Mouse (Mus musculus) midbrain, embryonic 16.5 days (tissue): Measurements from ENCODE around the gene Fbxw5. TPM values are rescaled to one million over a fixed set of nuclear protein-coding genes. Genes with fewer than 3 reads are reported as not detected.
"Not testable (repeated sequence)": the region's sequence is repeated elsewhere in the genome, so short reads cannot be mapped to it uniquely, and the experiment has no call there.

Source experiments
- ATAC-seq: fragments of 200-750 bp; cut with Nextera tagmentation; 2 replicates; pipeline ENCODE4 v1.8.0; 2017; ENCODE audit warnings: moderate TSS enrichment
- H3K27ac ChIP-seq: fragments of 300-500 bp; sonication (generic); 2 replicates; pipeline ENCODE4 v1.5.1; 2014; ENCODE audit warnings: mild to moderate bottlenecking, low read length, mixed read lengths
- H3K27me3 ChIP-seq: fragments of 300-500 bp; sonication (generic); 2 replicates; pipeline ENCODE4 v1.6.1; 2014; ENCODE audit warnings: low read depth, low read length, mixed read lengths; ENCODE audit not compliant: control insufficient read depth, insufficient read depth
- H3K36me3 ChIP-seq: fragments of 300-500 bp; sonication (generic); 2 replicates; pipeline ENCODE4 v1.6.1; 2014; ENCODE audit warnings: mild to moderate bottlenecking, low read length, moderate library complexity, mixed read lengths; ENCODE audit not compliant: control insufficient read depth, insufficient read depth
- H3K4me1 ChIP-seq: fragments of 300-500 bp; sonication (generic); 2 replicates; pipeline ENCODE4 v1.6.1; 2014; ENCODE audit warnings: mild to moderate bottlenecking, low read length, mixed read lengths; ENCODE audit not compliant: control insufficient read depth, insufficient read depth
- H3K4me2 ChIP-seq: fragments of 300-500 bp; sonication (generic); 2 replicates; pipeline ENCODE4 v1.6.1; 2014; ENCODE audit warnings: mild to moderate bottlenecking, low read length, mixed read lengths
- H3K4me3 ChIP-seq: fragments of 300-500 bp; sonication (generic); 2 replicates; pipeline ENCODE4 v1.5.1; 2014; ENCODE audit warnings: low read depth, mild to moderate bottlenecking, low read length, moderate library complexity, mixed read lengths
- H3K9ac ChIP-seq: fragments of 300-500 bp; sonication (generic); 2 replicates; pipeline ENCODE4 v1.6.1; 2014; ENCODE audit warnings: low read depth, low read length, mixed read lengths
- H3K9me3 ChIP-seq: fragments of 300-500 bp; sonication (generic); replicated peaks from 2 replicates; pipeline ENCODE4 v1.6.1; 2014; ENCODE audit warnings: mild to moderate bottlenecking, low read length, mixed read lengths; ENCODE audit not compliant: control insufficient read depth, poor library complexity, severe bottlenecking
- WGBS: fragments of 180-500 bp; shearing (Covaris S2); extraction: QIAGEN DNeasy Blood & Tissue Kit; methylation state at CpG from one replicate; pipeline ENCODE4 v1.1.7; 2014; 5-methylcytosine and 5-hydroxymethylcytosine counted together
- polyA plus RNA-seq: library from polyadenylated mRNA; unstranded; fragments of >200 nt; fragmentation: Nextera tagmentation; extraction: Ambion mirVana; gene quantifications from 2 replicates; pipeline ENCODE4 v1.2.1, GENCODE M21; 2015

The Fbxw5 gene
- polyA plus RNA-seq, 1 experiment from 2014 or later: 137 TPM

DNA sequence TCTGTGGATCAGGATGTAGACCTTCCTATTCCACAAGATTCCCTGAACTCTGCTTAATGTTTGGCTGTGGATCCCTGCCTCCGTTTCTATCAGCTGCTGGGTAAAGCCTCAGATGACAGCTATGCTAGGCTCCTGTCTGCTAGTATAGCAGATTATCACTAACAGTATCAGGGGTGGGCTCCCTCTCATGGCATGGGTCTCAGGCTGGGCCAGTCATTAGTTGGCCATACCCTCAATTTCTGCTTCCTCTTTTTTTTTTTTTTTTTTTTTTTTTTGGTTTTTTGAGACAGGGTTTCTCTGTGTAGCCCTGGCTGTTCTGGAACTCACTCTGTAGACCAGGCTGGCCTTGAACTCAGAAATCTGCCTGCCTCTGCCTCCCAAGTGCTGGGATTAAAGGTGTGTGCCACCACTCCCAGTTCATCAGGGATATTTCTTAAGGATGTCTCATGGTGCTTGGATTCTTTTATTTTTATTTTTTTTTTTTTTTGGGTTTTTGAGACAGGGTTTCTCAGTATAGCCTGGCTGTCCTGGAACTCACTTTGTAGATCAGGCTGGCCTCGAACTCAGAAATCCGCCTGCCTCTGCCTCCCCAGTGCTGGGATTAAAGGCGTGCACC is 52.7 kb downstream of the Fbxw5 start:
- not testable (repeated sequence) for ATAC-seq, H3K9me3 ChIP-seq, H3K27me3 ChIP-seq, H3K4me3 ChIP-seq, H3K4me1 ChIP-seq, H3K9ac ChIP-seq, H3K36me3 ChIP-seq, H3K27ac ChIP-seq, H3K4me2 ChIP-seq
- WGBS: 89% methylated on average over 4 of the region's 4 CpGs

Other genes starting within 250 kb of the Fbxw5 start
- gene Tmem203, start 245.3 kb upstream of the Fbxw5 start, polyA plus RNA-seq: 12.4 and 12.7 TPM in 2 replicates
- 15.6 and 15.9 TPM in 2 replicates for gene Tprn, start 238.1 kb upstream of the Fbxw5 start, polyA plus RNA-seq
- 172 and 175 TPM in 2 replicates for gene Ssna1, start 228.3 kb upstream of the Fbxw5 start, polyA plus RNA-seq
- 141 and 144 TPM in 2 replicates for gene Anapc2, start 228.3 kb upstream of the Fbxw5 start, polyA plus RNA-seq
- gene Tmem210, start 212.6 kb upstream of the Fbxw5 start, polyA plus RNA-seq: not detected in 2 replicates
- not detected in 2 replicates for gene Lrrc26, start 210.8 kb upstream of the Fbxw5 start, polyA plus RNA-seq
- gene Grin1, start 181.6 kb upstream of the Fbxw5 start, polyA plus RNA-seq: 44.0 and 52.7 TPM in 2 replicates
- gene Man1b1, start 168.4 kb upstream of the Fbxw5 start, polyA plus RNA-seq: 50.7 and 51.0 TPM in 2 replicates
- 22.6 and 26.2 TPM in 2 replicates for gene Dpp7, start 144.4 kb upstream of the Fbxw5 start, polyA plus RNA-seq
- gene Uap1l1, start 135.1 kb upstream of the Fbxw5 start, polyA plus RNA-seq: 4.6 and 5.2 TPM in 2 replicates
- gene Sapcd2, start 128.4 kb upstream of the Fbxw5 start, polyA plus RNA-seq: 9.0 and 9.2 TPM in 2 replicates
- 3.7 and 9.0 TPM in 2 replicates for gene Entpd2, start 104.9 kb upstream of the Fbxw5 start, polyA plus RNA-seq
- gene Npdc1, start 101.4 kb upstream of the Fbxw5 start, polyA plus RNA-seq: 481 and 529 TPM in 2 replicates
- gene Fut7, start 77.5 kb upstream of the Fbxw5 start, polyA plus RNA-seq: 0.09 and 0.80 TPM in 2 replicates
- gene Abca2, start 72.0 kb upstream of the Fbxw5 start, polyA plus RNA-seq: 17.3 and 18.3 TPM in 2 replicates
- gene Clic3, start 43.9 kb upstream of the Fbxw5 start, polyA plus RNA-seq: 2.8 and 3.4 TPM in 2 replicates
- gene Paxx, start 39.7 kb upstream of the Fbxw5 start, polyA plus RNA-seq: 121 and 130 TPM in 2 replicates
- gene Ptgds, start 30.7 kb upstream of the Fbxw5 start, polyA plus RNA-seq: 465 and 593 TPM in 2 replicates
- gene Lcn12, start 6.8 kb upstream of the Fbxw5 start, polyA plus RNA-seq: not detected in 2 replicates
- gene C8g, start 969 bp downstream of the Fbxw5 start, polyA plus RNA-seq: 5.1 and 5.9 TPM in 2 replicates
- gene Traf2, start 46.2 kb downstream of the Fbxw5 start, polyA plus RNA-seq: 15.2 and 15.9 TPM in 2 replicates
- 374 and 380 TPM in 2 replicates for gene Edf1, start 57.1 kb downstream of the Fbxw5 start, polyA plus RNA-seq
- 0.50 and 2.4 TPM in 2 replicates for gene Mamdc4, start 74.1 kb downstream of the Fbxw5 start, polyA plus RNA-seq
- 148 and 149 TPM in 2 replicates for gene Phpt1, start 74.5 kb downstream of the Fbxw5 start, polyA plus RNA-seq
- 11.4 and 14.9 TPM in 2 replicates for gene Ajm1, start 81.0 kb downstream of the Fbxw5 start, polyA plus RNA-seq
- 64.7 and 68.3 TPM in 2 replicates for gene Rabl6, start 107.8 kb downstream of the Fbxw5 start, polyA plus RNA-seq
- 0.11 and 0.24 TPM in 2 replicates for gene Ccdc183, start 116.9 kb downstream of the Fbxw5 start, polyA plus RNA-seq
- gene Tmem141, start 121.3 kb downstream of the Fbxw5 start, polyA plus RNA-seq: 56.4 and 67.2 TPM in 2 replicates
- 2.5 and 3.1 TPM in 2 replicates for gene Fcna, start 127.3 kb downstream of the Fbxw5 start, polyA plus RNA-seq
- not detected in 2 replicates for gene Lcn8, start 152.4 kb downstream of the Fbxw5 start, polyA plus RNA-seq
- gene Lcn5, start 157.2 kb downstream of the Fbxw5 start, polyA plus RNA-seq: not detected in 2 replicates
- not detected in 2 replicates for gene Lcn6, start 176.0 kb downstream of the Fbxw5 start, polyA plus RNA-seq
- gene Lcn10, start 182.0 kb downstream of the Fbxw5 start, polyA plus RNA-seq: not detected in 2 replicates
- gene Obp2a, start 199.3 kb downstream of the Fbxw5 start, polyA plus RNA-seq: not detected in 2 replicates
- gene Bmyc, start 206.0 kb downstream of the Fbxw5 start, polyA plus RNA-seq: 158 and 170 TPM in 2 replicates
- not detected in 2 replicates for gene Obp2b, start 236.3 kb downstream of the Fbxw5 start, polyA plus RNA-seq